Mouse (Mus musculus) thymus, postnatal 36 days (tissue): ENCODE data around the gene Inka1.
"Not testable (repeated sequence)": the region's sequence is repeated elsewhere in the genome, so short reads cannot be mapped to it uniquely, and the experiment has no call there.

Experiments
- DNase-seq, 2 experiments: peaks; one replicate each; pipeline ENCODE4 v3.0.0; 2022; ENCODE audit warnings: mixed read lengths in 2 of 2

Inka1 gene

DNA sequence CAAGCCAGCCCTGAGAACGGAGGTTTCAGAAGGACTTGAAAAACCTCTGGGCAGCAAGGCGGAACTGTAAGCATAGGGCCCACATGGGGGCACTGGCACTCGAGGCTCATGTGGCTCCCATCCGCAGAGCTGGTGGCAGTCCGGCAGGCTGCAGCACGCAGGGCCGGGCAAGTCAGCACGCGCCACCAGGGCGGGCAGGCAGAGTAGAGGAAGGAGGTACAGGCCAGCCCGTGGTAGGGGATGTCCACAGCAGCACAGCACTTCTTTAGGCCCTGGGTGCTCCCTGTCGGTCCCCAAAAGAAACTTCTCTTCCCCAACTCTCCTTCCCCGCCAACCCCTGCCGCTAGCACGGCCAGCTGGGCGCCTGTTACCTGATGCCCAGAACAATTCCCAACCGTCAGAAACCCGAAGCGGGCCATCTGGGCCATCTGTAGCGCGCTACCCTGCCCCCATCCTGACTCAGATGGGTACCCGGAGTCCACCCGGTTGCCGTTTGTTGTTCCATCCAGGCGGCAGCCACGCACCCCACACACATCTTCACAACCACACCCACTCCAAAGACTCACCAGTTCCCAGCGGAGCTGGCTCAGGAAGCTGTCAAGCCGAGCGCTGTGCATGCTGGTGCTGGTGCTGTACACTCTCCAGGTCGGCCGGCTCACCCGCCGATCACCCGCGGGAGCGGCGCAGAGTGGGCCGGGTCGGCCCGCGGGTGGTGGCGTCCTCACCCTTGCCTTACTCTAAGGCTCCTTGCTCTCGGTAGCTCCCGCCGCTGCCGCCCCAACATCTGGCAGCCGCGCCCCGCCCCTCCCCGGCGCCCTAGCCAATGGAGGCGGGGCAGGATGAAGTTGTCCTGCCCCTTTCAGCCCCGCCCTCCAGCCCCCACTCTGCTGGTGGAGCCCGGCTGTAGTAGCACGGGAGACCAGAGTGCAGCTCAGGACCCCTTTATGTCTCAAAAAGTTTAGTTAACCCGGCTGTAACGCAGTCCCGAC is at the start of gene Inka1:
TSS of gene Inka1 (minus strand) at position 749 of the 989 bp plus-strand sequence.
- peak; percentile 93 to 95 for DNase-seq

DNA sequence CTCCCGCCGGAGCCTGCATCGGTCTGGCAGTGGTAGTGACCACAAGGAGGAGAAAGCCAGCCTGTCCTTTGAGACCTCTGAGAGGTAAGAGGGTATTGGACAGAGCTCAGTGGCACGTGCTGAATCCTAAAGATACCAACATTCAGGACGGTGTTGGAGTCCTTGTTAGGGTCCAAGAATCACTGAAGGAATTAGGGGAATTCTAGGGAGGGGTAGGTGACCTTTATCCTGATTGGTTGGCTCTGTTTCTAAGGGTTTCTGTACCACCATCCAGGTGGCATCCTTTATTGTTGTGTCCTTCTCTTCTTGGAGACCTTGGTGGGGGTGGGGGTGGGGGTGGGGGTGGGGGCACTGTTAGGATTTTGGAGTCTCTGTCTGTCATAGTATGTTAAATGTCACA is 46.4 kb upstream of the Inka1 start:
- no peak for DNase-seq

DNA sequence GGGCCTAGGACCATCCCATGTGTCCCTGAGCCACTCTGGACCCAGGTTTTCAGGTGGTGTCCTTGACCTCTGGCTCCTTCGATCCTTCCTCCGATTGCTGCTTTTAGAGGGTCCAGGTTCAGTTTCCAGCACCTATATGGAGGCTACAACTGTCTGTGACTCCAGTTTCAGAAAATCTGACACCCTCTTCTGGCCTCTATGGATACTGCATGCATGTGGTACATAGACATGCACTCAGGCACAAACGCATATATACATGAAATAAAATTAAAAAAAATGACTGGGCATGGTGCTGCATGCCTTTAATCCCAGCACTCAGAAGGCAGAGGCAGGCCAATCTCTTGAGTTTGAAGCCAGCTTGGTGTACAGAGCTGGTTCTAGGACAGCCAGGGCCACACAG is 42.2 kb upstream of the Inka1 start:
- DNase-seq, result no peak

DNA sequence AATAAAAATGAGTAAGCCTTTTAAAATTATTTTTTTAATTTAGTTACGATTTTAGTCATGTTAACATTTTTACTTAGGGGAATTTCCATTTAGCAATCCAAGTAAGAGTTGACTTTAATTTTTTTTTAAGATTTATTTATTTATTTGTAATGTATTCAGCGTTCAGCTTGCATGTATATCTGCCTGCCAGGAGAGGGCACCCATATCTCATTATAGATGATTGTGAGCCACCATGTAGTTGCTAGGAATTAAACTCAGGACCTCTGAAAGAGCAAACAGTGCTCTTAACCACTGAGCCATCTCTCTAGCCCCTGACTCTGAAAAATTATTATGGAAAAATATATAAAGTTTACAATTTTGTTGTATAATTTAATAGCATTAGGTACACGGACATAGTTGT is 40.9 kb upstream of the Inka1 start:
- DNase-seq, result no peak

DNA sequence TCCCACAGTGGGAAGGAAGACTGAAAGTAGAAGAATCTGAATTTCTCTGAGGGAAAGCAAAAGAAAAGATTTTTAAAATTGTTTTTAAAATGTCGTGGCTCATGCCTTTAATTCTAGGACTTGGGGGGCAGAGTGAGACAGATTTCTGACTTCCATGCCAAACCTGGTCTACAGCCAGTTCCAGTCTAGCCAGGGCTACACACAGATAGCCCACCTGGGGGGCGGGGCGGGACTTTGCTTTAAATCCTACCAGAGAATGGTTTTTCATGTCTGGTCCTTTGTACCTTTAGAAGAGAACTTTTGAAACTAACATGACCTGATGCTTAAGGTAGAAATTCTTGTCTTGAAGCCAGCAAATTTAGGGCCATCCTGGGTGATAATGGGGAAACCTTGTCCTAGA is 37.5 kb upstream of the Inka1 start:
- no peak for DNase-seq

DNA sequence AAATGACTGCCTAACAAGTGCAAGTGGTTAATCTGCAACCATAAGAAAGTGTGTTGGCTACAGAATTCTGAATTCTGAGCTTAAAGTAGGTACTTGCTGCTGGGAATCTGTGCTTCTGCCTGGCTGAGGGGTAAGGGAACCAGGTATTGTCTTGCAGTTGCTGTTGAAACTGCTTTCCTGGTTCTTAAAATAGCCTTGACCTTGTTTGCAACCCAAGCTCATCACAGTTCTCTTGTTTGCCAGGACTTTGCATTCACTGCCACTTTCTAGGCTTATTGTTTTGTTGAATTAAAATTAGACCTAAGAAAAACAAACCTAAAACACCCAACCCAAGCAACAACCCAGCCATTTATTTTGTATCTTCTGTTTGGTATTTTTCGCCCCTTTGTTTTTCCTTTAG is 35.1 kb upstream of the Inka1 start:
- DNase-seq, result no peak

DNA sequence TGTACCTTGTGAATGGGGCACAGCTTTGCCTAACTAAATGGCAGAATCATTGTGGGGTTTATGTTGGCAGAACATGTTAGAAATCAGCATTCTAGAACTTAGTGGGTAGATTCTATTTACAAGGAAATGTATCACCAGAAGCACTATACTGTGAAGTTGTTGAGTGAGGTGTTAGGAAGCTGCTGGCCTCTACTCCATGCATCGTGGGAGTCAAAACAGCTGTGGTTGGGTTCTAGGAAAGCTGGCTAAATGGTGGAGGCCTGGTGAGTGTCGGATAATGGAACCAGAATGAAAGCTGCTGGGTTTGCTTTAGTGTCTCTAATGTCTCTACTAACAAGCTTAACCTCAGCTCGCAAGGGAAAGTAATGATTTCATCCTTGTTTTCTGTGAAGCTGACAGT is 31.4 kb upstream of the Inka1 start:
- no peak for DNase-seq

DNA sequence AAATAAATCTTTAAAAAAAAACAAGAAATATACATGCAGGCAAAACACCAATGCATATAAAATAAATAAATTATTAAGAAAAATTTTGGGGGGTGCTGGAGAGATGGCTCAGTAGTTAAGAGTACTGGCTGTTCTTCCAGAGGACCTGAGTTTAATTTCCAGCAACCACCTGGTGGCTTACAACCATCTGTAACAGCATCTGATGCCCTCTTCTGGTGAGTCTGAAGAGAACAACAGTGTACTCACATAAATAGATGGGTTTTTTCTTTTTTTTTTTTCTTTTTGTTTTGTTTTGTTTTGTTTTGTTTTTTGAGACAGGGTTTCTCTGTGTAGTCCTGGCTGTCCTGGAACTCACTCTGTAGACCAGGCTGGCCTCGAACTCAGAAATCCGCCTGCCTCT is 27.9 kb upstream of the Inka1 start:
- not testable (repeated sequence) for DNase-seq

DNA sequence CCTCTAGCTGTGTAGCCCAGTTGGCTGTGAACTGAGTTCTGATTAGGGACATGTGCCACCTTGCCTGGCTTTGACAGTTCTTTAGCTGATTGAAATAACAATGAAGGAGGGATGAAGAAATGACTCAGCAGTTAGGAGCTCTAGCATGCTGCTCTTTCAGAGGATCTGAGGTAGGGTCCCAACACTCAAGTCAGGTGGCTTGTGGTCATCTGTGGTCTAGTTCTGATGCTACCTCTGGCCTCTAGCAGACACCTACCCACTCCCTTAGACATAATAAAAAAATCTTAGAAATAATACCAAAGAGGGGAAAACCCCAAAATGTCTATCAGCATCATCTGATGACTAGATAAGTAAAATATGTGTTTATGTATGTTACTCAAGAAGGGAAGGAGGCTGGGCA is 24.7 kb upstream of the Inka1 start:
- no peak for DNase-seq

DNA sequence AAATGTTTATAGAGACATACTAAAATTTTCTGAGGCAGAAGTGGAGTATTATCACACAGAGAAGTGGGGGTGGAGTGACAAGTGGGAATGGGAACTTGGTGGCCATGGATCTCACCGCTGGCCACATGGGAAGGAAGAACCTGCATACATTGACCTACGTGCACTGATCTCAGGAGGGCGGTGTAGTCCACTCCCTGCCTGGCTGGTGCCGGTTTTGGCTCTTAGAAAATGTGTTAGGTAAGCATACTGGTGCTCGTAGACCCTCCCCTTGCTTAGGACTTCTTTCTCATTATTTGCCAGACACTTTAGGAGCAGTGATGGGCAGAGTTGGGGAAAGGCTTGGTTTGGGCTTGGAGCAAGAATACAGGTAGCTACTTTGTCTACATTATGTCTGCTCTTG is 22.4 kb upstream of the Inka1 start:
- no peak for DNase-seq

DNA sequence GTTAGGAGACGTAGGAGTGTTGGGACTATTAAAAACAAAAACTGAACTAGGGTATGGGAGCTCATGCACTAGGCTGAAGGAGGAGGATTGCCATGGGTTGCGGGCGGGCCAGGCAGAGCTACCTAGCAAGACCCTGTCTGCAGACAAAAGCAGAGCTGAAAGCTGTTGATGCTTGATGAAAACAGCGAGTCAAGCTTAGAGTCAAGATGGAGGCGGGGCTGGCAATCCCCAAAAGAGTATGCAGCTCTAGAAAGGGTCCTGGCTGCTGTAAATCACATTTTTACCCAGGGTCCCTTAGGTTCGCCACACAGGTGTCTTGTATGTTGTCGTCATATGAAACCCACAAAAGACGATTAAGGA is 17.8 kb upstream of the Inka1 start:
- DNase-seq, result peak; percentile 45 to 56

DNA sequence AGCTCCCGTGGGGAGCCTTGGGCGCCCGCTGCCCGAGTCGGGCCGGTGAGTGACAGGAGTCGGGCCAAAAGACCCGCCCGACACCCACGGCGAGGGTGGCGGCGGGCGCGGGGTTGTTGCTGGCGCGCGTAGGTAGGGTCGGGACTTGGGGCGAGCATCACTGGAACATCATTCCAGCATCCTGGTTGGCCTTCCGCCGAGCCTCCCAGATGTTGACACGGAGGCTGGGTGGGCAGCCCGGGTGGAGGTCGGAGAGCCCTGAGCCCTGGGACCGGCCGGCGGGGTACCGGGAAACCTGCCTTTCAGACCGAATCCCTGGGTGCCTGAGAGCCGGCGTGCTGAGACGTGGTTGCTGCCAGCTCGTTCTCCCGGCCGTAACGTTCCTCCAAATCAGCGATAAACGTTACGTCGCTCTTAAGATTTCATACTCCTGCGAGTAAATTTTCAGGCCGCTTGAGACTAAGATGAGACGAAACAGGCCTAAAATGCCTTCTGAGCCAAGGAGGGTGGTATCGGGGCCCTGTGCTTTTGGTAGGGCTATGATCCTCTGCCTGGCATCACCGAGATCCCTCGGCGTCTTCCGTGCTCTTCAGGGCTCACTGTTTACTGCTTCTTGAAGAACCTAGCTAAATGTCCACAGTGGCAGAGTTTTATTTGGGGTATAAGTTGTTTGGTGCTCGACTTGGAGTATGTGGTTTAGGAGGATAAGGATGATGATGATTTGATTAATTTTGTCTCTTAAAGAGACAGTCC is 17.3 kb upstream of the Inka1 start:
- no peak for DNase-seq

DNA sequence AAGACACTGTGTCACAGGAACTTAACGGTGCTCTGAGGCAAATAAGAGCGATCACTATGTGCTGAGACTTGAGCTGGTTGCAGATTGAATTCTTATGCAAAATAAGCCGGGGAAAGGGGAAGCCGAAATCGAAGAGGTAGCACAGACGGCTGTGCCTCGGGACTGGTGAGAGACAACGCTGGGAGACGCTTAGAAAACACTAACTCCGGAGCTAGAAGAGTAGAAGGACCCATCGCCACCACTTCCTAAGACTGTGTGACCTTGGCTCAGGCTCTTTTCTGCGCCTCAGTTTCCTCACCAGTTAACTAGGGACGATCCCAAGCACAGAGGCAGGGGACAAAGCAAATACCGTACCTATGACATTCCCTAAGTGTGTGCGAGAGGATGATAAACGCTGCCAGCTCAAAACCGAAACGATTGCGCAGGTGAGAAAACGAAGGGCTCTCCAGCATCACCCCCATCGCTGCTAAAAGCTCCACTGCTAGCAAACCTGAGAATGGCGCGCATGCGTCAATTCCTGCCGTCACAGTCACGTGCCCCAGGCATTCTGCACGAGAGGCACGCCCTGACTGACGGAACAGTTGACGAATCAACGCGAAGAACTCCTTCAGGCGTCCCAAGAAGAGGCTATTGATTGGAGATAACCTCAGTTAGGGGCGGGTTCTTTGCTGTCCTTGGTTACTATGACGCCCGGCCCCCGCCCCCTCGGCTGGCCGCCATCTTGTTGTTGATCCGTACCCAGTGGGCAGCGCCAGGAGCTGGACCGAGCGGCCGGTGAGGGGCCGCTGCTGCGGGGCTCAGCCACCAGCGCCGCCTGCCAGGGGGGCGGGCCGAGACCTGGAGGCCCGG is 16.5 kb upstream of the Inka1 start, which contains the start of gene Ip6k1:
TSS of gene Ip6k1 (plus strand) at position 580 of the 849 bp plus-strand sequence.
- DNase-seq, result peak; percentile 99

DNA sequence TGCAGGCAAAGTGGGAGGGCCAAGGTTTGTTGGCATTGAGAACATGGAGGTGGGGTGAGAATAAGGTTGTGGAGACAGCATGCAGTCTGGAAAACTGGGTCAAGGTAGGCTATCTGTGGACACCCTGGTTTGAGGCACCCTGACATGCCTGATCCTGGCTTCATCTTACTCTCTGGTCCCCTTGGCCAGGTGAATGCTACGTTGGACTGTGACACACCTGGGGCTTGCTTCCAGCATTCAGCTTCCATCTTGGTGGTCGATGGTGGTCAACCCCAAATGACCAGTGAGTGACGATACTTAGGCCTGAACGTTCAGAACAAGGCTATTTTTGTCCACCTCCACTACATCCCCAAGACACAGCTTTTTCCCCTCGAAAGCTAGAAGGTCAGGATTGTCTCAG is 10.4 kb upstream of the Inka1 start, which contains the start of gene Gm20662:
TSS of gene Gm20662 (plus strand) at position 301 of the 400 bp plus-strand sequence.
- no peak for DNase-seq

DNA sequence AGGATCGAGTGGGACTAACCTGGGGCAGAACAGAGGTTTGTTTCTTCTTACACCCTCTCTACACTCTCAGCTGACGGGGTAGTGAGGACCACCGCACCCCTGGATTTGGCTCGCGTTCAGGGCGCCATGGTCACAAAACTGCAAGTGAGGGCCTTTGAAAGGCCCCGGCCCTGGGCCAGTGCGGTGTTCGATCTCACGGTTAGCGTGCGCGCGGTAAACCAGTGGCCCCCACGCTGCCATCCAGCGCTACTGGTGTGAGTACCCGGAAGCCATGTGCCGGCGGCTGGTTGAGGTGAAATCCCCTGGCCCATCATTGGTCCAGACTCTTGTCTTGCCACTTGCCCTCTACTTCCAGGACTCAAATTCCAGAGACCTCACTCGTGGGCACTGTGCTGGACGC is 9.8 kb upstream of the Inka1 start:
- no peak for DNase-seq

DNA sequence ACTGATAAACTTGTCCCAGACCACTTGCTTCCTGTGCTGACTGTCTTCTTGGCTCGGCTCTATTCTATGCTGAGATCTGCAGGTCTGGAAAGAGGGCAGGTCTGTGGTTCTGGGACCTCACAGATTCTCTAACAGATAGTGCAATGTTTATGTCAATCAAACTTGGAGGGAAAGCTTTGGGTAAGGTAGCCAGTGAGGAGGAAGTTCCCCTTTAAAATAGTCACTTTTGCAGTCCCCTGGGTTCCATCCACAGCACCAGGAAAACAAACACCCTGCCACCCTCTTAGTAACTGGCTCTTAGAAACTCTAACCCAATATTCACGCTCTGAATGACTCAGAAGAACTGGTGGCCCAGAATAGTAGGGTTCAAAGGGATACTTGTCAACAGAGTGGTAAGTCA is 8.8 kb upstream of the Inka1 start:
- no peak for DNase-seq

DNA sequence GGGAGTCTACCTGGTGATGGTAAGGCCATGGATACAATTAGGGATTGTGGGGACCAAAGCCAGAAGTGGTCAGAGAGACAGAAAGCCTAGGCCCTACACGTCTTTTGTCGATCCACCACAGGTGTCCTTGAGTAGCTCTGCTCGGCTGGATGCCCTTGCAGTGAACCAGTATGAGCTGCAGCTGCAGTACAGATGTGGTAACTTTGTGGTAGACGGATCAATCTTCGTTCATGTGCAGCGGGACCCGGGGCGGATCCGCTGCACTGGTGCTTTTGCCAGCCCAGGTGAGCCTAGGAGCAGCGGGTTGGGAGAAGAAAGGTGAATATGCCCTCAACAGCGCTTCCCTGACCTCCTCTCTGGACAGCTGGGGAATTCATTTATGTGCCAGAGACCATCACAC is 7.3 kb upstream of the Inka1 start:
- DNase-seq, result peak; percentile 38 to 50

DNA sequence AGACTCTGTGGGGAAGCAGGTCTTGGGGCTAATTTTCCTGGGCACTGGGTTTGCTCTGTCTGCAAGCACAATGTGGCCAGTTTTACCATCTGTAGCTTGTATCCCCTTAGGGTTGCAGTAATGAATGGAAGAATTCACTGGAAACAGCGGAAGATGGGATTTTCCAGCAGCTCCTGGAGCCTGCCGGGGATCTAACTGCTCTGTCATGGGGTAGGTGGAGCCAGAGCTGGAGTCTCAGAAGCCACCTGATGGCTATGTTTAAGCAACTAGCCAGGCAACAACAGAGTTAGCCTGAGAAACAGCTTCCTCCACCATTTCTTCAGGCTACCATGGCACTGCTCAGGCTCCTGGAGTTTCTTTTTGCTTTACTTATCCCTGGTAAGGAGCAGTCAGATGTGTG is 6.5 kb upstream of the Inka1 start, which contains the start of gene Cdhr4:
TSS of gene Cdhr4 (plus strand) at position 301 of the 400 bp plus-strand sequence.
- no peak for DNase-seq

DNA sequence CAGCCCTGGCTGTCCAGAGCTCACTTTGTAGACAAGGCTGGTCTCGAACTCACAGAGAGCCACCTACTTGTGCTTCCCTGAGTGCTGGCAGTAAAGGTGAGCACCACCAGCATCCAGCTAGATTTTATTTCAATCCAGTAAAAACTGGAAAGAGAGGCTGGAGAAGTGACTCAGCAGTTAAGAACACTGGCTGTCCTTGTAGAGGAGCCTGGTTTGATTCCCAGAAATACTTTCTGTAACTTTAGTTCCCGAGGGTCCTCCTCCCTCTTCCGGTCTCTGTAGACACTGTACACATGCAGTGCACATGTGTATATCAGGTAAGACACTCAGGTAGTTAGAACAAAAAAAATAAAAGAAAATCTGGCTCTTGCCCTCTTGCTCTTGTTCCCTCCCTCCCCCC is 2.3 kb upstream of the Inka1 start:
- DNase-seq, result no peak

DNA sequence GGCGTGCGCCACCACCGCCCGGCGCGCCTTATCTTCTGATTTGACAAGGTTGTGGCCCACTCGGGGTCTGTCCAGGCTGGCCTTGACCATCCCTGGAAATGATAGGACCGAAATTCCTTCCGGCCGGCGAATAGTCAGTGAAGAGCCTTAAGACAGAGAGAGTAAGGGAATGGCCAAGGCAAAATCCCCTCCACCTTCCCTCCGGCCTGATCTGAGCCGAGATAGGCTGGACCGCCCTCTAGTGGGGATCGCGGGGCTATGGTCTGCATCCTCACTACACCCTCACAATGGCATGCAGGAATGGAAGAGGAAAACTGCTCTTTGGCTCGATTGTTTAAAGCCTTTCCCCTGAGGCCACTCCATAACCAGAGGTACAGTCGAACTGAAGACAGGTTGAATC is 697 bp upstream of the Inka1 start:
- DNase-seq, result peak; percentile 79 to 80

DNA sequence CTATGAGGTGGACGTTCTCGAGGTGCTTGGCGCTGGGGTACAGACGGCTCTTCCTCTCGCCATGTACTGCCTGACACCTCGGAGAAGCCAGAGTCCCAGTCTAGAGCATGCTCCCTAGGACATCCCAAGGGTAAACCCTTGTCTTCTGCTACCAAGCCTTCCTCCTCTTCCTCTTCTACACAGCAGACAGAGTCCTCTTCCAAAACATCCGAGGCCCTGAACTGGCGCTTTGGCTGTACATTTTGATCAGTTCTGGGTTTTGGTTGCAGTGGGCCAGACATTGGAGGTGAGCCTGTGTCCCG is 974 bp downstream of the Inka1 start:
- DNase-seq, result no peak

DNA sequence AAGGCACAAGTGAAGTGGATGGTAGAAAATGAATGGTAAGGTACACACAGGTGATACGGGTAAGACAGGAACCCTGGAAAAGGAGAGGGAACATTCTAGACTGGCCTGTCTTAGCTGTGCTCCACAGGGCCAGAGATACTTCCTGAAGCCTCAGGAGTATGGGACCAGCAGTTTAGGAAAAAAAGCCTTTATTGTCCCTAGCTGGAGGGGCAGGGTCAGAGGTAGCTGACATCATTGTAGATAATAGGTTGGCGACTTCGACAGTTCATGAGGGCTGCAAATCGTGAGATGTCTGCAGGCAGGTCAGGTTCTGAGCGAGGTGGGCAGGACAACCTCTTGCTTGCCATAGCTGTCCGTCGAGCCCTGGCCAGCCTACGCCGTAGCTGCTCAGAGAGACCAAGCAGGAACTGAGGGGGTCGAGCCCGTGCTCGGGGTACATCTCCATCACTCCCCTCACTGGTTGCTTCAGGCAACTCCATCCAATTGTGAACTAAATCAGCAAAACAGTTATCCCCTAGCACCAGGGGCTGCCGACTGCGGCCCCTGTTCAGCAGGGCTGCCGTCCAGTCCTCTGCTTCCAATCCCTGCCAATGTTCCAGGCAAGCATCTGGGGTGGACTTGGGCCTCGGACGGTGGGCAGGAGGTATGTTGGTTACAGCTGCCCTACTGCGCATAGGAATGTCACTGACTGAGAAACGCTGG is 1.5 kb downstream of the Inka1 start:
- no peak for DNase-seq
